Mouse (Mus musculus) cerebellum, adult 9-11 months (tissue): Measurements from ENCODE around the gene Olfr1269.

Experiments
- DNase-seq: peaks from one replicate; pipeline ENCODE4 v3.0.0; 2022

Olfr1269 gene

GRCm38 (mm10) chr2:90121312-90121711, at the start of gene Olfr1269:
Gene Olfr1269 (minus strand): TSS chr2:90121412.
- no peak for DNase-seq

DNA sequence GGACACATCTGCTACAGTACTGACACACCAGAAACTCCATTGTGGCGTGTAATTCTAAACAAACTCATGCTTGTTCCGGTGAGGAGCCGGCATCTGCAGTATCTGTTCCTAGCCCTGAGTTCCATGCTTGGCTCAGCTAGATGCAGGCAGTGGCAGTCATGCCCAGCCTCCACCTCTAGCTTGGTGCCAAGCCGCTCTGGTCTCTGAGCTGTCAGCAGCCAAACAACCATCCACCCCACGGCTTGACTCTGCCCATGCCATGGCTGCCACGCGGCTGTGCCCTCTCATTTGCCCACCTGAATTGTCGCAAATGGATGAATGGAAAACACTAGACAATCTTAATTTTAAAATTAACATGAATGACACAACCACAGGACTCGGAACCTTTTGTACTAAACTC, 32.7 kb upstream of the Olfr1269 start:
- no peak for DNase-seq

GRCm38 (mm10) chr2:90152991-90153390, 31.8 kb upstream of the Olfr1269 start, which contains the start of gene Olfr1270:
Gene Olfr1270 (minus strand): TSS chr2:90153091.
- no peak for DNase-seq

DNA sequence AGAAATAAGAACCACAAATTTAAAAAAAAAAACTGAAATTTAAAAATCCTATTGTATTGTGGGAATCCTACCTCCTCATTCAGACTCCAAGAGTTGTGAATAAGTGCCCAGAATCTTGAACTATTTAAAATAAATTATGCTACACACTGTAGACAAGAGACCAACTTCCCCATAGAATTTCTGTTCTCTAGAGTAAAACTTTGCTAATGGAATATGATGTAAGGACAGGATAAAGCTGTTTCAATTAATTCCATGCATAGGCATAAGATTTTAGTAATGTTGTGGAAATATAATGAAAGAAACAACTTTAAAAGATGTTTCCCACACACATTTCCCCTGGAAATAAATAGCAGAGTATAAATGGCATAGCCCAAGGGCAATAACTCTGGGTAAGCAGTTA, 21.0 kb upstream of the Olfr1269 start, which contains the start of gene Olfr32:
TSS of gene Olfr32 (minus strand) at position 101 of the 400 bp plus-strand sequence.
- DNase-seq, result no peak

- DNase-seq, result no peak
These were observed 51.1 kb downstream of the Olfr1269 start for GRCm38 (mm10) chr2:90070065-90070464.
